Mouse (Mus musculus): ENCODE data around the gene Nfkb1. TPM values are rescaled to one million over a fixed set of nuclear protein-coding genes. Genes with fewer than 3 reads are reported as not detected.
A peak's percentile ranks its signal among the peaks of the same experiment; 100 is the strongest.

Gene Nfkb1
- polyA plus RNA-seq, 1 experiment from 2014 or later, result 25.4 TPM

GRCm38 (mm10) chr3:135605474-135605873 is 85.9 kb downstream of the Nfkb1 start:
- H3K27me3 ChIP-seq (replicated peaks; ENCODE audit: control insufficient read depth, insufficient read depth, low read length), result no peaks in the 10 kb centered on the region
- no peak for DNase-seq (ENCODE audit: low spot score)
- ATAC-seq (ENCODE audit: low read depth), result no peak
- H3K4me1 ChIP-seq (ENCODE audit: control insufficient read depth, insufficient read depth, low read length), result no peaks in the 10 kb centered on the region; the same call in 1 of the 2 replicates
- no peak overlapping the region for H3K4me2 ChIP-seq (ENCODE audit: low read depth, low read length)
- 79% methylated on average over 4 of the region's 4 CpGs for WGBS
- H3K4me3 ChIP-seq (ENCODE audit: low read depth, low read length), result no peak overlapping the region
- H3K36me3 ChIP-seq (ENCODE audit: control insufficient read depth, insufficient read depth, low read length), result peaks cover 84% of the 10 kb centered on the region
- H3K9me3 ChIP-seq (ENCODE audit: control insufficient read depth, low read length), result no peaks in the 10 kb centered on the region
- H3K27ac ChIP-seq (replicated peaks; ENCODE audit: low read depth, low read length), result no peak overlapping the region
- no peak overlapping the region for H3K9ac ChIP-seq (ENCODE audit: low read depth, low read length)

- H3K27ac ChIP-seq (replicated peaks; ENCODE audit: low read depth, low read length), result no peak overlapping the region
- DNase-seq (ENCODE audit: low spot score), result no peak
- H3K36me3 ChIP-seq (ENCODE audit: control insufficient read depth, insufficient read depth, low read length), result peaks cover 82% of the 10 kb centered on the region
Measured at GRCm38 (mm10) chr3:135604626-135605417, 86.5 kb downstream of the Nfkb1 start.

GRCm38 (mm10) chr3:135602731-135603130 is 88.6 kb downstream of the Nfkb1 start:
- Histone ChIP-seq H3K27ac (replicated peaks; ENCODE audit: low read depth, low read length) (no peak overlapping the region), H3K4me3 (ENCODE audit: low read depth, low read length) (no peak overlapping the region), H3K4me1 (ENCODE audit: control insufficient read depth, insufficient read depth, low read length) (no peaks in the 10 kb centered on the region; the same call in 1 of the 2 replicates), H3K36me3 (ENCODE audit: control insufficient read depth, insufficient read depth, low read length) (peaks cover 67% of the 10 kb centered on the region), H3K9ac (ENCODE audit: low read depth, low read length) (no peak overlapping the region), H3K27me3 (replicated peaks; ENCODE audit: control insufficient read depth, insufficient read depth, low read length) (no peaks in the 10 kb centered on the region), H3K4me2 (ENCODE audit: low read depth, low read length) (no peak overlapping the region), H3K9me3 (ENCODE audit: control insufficient read depth, low read length) (no peaks in the 10 kb centered on the region)
- no peak for ATAC-seq (ENCODE audit: low read depth)
- 90% methylated on average over 10 of the region's 10 CpGs for WGBS
- no peak for DNase-seq (ENCODE audit: low spot score)

More at GRCm38 (mm10) chr3:135604626-135605417, 86.5 kb downstream of the Nfkb1 start:
- no peak for ATAC-seq (ENCODE audit: low read depth)
- no peak overlapping the region for H3K4me2 ChIP-seq (ENCODE audit: low read depth, low read length)
- H3K4me1 ChIP-seq (ENCODE audit: control insufficient read depth, insufficient read depth, low read length), result no peaks in the 10 kb centered on the region; the same call in 1 of the 2 replicates
- H3K9ac ChIP-seq (ENCODE audit: low read depth, low read length), result no peak overlapping the region
- H3K27me3 ChIP-seq (replicated peaks; ENCODE audit: control insufficient read depth, insufficient read depth, low read length), result no peaks in the 10 kb centered on the region
- no peaks in the 10 kb centered on the region for H3K9me3 ChIP-seq (ENCODE audit: control insufficient read depth, low read length)
- H3K4me3 ChIP-seq (ENCODE audit: low read depth, low read length), result no peak overlapping the region
- 84% methylated on average over 10 of the region's 10 CpGs for WGBS

- H3K4me3 ChIP-seq (ENCODE audit: low read depth, low read length), result no peak overlapping the region
- no peak for ATAC-seq (ENCODE audit: low read depth)
- no peak for DNase-seq (ENCODE audit: low spot score)
- H3K4me1 ChIP-seq (ENCODE audit: control insufficient read depth, insufficient read depth, low read length), result no peaks in the 10 kb centered on the region
- H3K36me3 ChIP-seq (ENCODE audit: control insufficient read depth, insufficient read depth, low read length), result peaks cover 57% of the 10 kb centered on the region
- no peak overlapping the region for H3K9ac ChIP-seq (ENCODE audit: low read depth, low read length)
- H3K27me3 ChIP-seq (replicated peaks; ENCODE audit: control insufficient read depth, insufficient read depth, low read length), result no peaks in the 10 kb centered on the region
- 75% methylated on average over 3 of the region's 3 CpGs for WGBS
- H3K4me2 ChIP-seq (ENCODE audit: low read depth, low read length), result no peak overlapping the region
- no peaks in the 10 kb centered on the region for H3K9me3 ChIP-seq (ENCODE audit: control insufficient read depth, low read length)
- no peak overlapping the region for H3K27ac ChIP-seq (replicated peaks; ENCODE audit: low read depth, low read length)
Measured at GRCm38 (mm10) chr3:135598355-135598754, 93.0 kb downstream of the Nfkb1 start.

GRCm38 (mm10) chr3:135597014-135597413 is 94.3 kb downstream of the Nfkb1 start:
- Histone ChIP-seq H3K9ac (ENCODE audit: low read depth, low read length) (no peak overlapping the region; the same call in 1 of the 2 replicates), H3K27ac (replicated peaks; ENCODE audit: low read depth, low read length) (no peak overlapping the region)
- 76% methylated on average over 4 of the region's 4 CpGs for WGBS

GRCm38 (mm10) chr3:135594238-135594917 is 97.0 kb downstream of the Nfkb1 start:
- H3K9ac ChIP-seq (ENCODE audit: low read depth, low read length), result no peak overlapping the region
- peaks cover 61% of the 10 kb centered on the region for H3K36me3 ChIP-seq (ENCODE audit: control insufficient read depth, insufficient read depth, low read length)
- 79% methylated on average over 21 of the region's 21 CpGs for WGBS
- no peak for ATAC-seq (ENCODE audit: low read depth)
- 0 out of 2 replicates have a peak, but pooled peaks cover 4% of the 10 kb centered on the region for H3K4me1 ChIP-seq (ENCODE audit: control insufficient read depth, insufficient read depth, low read length)
- no peaks in the 10 kb centered on the region for H3K9me3 ChIP-seq (ENCODE audit: control insufficient read depth, low read length)
- no peak overlapping the region for H3K4me3 ChIP-seq (ENCODE audit: low read depth, low read length)
- H3K27ac ChIP-seq (replicated peaks; ENCODE audit: low read depth, low read length), result no peak overlapping the region
- no peak for DNase-seq (ENCODE audit: low spot score)
- no peak overlapping the region for H3K4me2 ChIP-seq (ENCODE audit: low read depth, low read length)
- no peaks in the 10 kb centered on the region for H3K27me3 ChIP-seq (replicated peaks; ENCODE audit: control insufficient read depth, insufficient read depth, low read length)

More at GRCm38 (mm10) chr3:135597014-135597413, 94.3 kb downstream of the Nfkb1 start:
- DNase-seq (ENCODE audit: low spot score) (no peak), ATAC-seq (ENCODE audit: low read depth) (no peak)
- Histone ChIP-seq H3K27me3 (replicated peaks; ENCODE audit: control insufficient read depth, insufficient read depth, low read length) (no peaks in the 10 kb centered on the region), H3K9me3 (ENCODE audit: control insufficient read depth, low read length) (no peaks in the 10 kb centered on the region), H3K4me2 (ENCODE audit: low read depth, low read length) (no peak overlapping the region), H3K4me3 (ENCODE audit: low read depth, low read length) (no peak overlapping the region), H3K4me1 (ENCODE audit: control insufficient read depth, insufficient read depth, low read length) (no peaks in the 10 kb centered on the region), H3K36me3 (ENCODE audit: control insufficient read depth, insufficient read depth, low read length) (peaks cover 57% of the 10 kb centered on the region)

GRCm38 (mm10) chr3:135592011-135592410 is 99.3 kb downstream of the Nfkb1 start:
- ATAC-seq (ENCODE audit: low read depth) (no peak), DNase-seq (ENCODE audit: low spot score) (no peak)
- peaks cover 85% of the 10 kb centered on the region for H3K36me3 ChIP-seq (ENCODE audit: control insufficient read depth, insufficient read depth, low read length)
- H3K4me1 ChIP-seq (ENCODE audit: control insufficient read depth, insufficient read depth, low read length), result 0 out of 2 replicates have a peak, but pooled peaks cover 4% of the 10 kb centered on the region
- H3K27me3 ChIP-seq (replicated peaks; ENCODE audit: control insufficient read depth, insufficient read depth, low read length), result no peaks in the 10 kb centered on the region
- WGBS, result 85% methylated on average over 4 of the region's 4 CpGs
- no peak overlapping the region for H3K4me3 ChIP-seq (ENCODE audit: low read depth, low read length)
- no peak overlapping the region for H3K9ac ChIP-seq (ENCODE audit: low read depth, low read length)
- H3K27ac ChIP-seq (replicated peaks; ENCODE audit: low read depth, low read length), result no peak overlapping the region
- no peaks in the 10 kb centered on the region for H3K9me3 ChIP-seq (ENCODE audit: control insufficient read depth, low read length)
- no peak overlapping the region for H3K4me2 ChIP-seq (ENCODE audit: low read depth, low read length)

- 43% methylated on average over 5 of the region's 5 CpGs for WGBS
- no peak overlapping the region for H3K9ac ChIP-seq (ENCODE audit: low read depth, low read length)
- H3K4me3 ChIP-seq (ENCODE audit: low read depth, low read length), result no peak overlapping the region
- no peaks in the 10 kb centered on the region for H3K27me3 ChIP-seq (replicated peaks; ENCODE audit: control insufficient read depth, insufficient read depth, low read length)
- H3K4me1 ChIP-seq (ENCODE audit: control insufficient read depth, insufficient read depth, low read length), result 0 out of 2 replicates have a peak, but pooled peaks cover 4% of the 10 kb centered on the region
- ATAC-seq (ENCODE audit: low read depth), result no peak
- no peak for DNase-seq (ENCODE audit: low spot score)
- 0 out of 2 replicates have a peak overlapping the region, but pooled peaks have one; percentile 21 for H3K27ac ChIP-seq (replicated peaks; ENCODE audit: low read depth, low read length)
- H3K4me2 ChIP-seq (ENCODE audit: low read depth, low read length), result no peak overlapping the region
- no peaks in the 10 kb centered on the region for H3K9me3 ChIP-seq (ENCODE audit: control insufficient read depth, low read length)
- H3K36me3 ChIP-seq (ENCODE audit: control insufficient read depth, insufficient read depth, low read length), result peaks cover 91% of the 10 kb centered on the region
Measured at GRCm38 (mm10) chr3:135591376-135591775, 100.0 kb downstream of the Nfkb1 start.
